Comparison of ENCODE assay signal across 12 mouse cellular contexts in genomic region chr9:62817828-62818614, GRCm38 (mm10). TPM values are rescaled to one million over a fixed set of nuclear protein-coding genes. Genes with fewer than 3 reads are reported as not detected.
DNase-seq lines count a peak whose midpoint lies in the region; ATAC-seq and TF ChIP-seq lines count a peak whose summit lies in the region.
"Had no signal": no experiment of that assay in that cellular context is flagged by ENCODE, and none has a peak within 500 bp of the region (broad histone marks: within the 10 kb centered on the region; RNA-seq: fewer than 3 reads in every experiment).

No protein-coding gene starts in this region.

- no peak overlapping the region for H3K4me3 ChIP-seq in heart, embryonic 11.5 days (ENCODE audit: low read depth, low read length)
- H3K4me3 ChIP-seq in lung, postnatal 0 days (ENCODE audit: low read depth, low read length) = no peak overlapping the region
- no peak overlapping the region for H3K4me3 ChIP-seq in left cerebral cortex, adult 2 months
- H3K4me3 ChIP-seq: layer of hippocampus, adult 2 months; neural tube, embryonic 15.5 days had no signal

- ATAC-seq in heart, embryonic 11.5 days (replicated peaks; ENCODE audit: insufficient number of reproducible peaks, low FRiP score, low TSS enrichment) = no peak
- peak; percentile 47 for ATAC-seq in Patski
- no peak for ATAC-seq in lung, postnatal 0 days

- no peaks in the 10 kb centered on the region for H3K27me3 ChIP-seq in heart, embryonic 11.5 days (ENCODE audit: control insufficient read depth, insufficient read depth, low read length)
- no peaks in the 10 kb centered on the region for H3K27me3 ChIP-seq in Patski
- H3K27me3 ChIP-seq in lung, postnatal 0 days (replicated peaks; ENCODE audit: insufficient read depth, low read length) = no peaks in the 10 kb centered on the region
- H3K27me3 ChIP-seq: neural tube, embryonic 15.5 days had no signal

- intact Hi-C loops in heart, postnatal 25 days (cut with DNase I) = no loop called here
- intact Hi-C loops in left cerebral cortex, adult 2 months (cut with DNase I) = no loop called here

- no peak for TF ChIP-seq EP300 in lung, postnatal 0 days (IDR thresholded peaks at IDR 0.05)

- POLR2A ChIA-PET in Patski (lab: Charles Lee) = no interaction called here

- TF ChIP-seq CTCF in Patski (IDR thresholded peaks at IDR 0.05) = no peak
- no peak for TF ChIP-seq CTCF in lung, postnatal 0 days (IDR thresholded peaks at IDR 0.05)
- TF ChIP-seq CTCF in left cerebral cortex, adult 2 months (IDR thresholded peaks at IDR 0.05) = no peak

- in situ Hi-C loops in Patski (cut with MboI; ENCODE audit: low pct_unique_long_range_greater_than_20kb) = no loop called here

- H3K9ac ChIP-seq in heart, embryonic 11.5 days (ENCODE audit: low read depth, low read length) = no peak overlapping the region
- no peak overlapping the region for H3K9ac ChIP-seq in lung, postnatal 0 days (replicated peaks; ENCODE audit: low read depth)
- H3K9ac ChIP-seq: neural tube, embryonic 15.5 days had no signal

- peaks cover 4% of the 10 kb centered on the region; the same call in 1 of the 2 replicates for H3K4me1 ChIP-seq in heart, embryonic 11.5 days (ENCODE audit: control insufficient read depth, insufficient read depth, low read length)
- no peaks in the 10 kb centered on the region for H3K4me1 ChIP-seq in lung, postnatal 0 days (ENCODE audit: insufficient read depth, low read depth, low read length)

- no peak for DNase-seq in heart, postnatal 25 days (ENCODE audit: low spot score)
- DNase-seq in 3134 (ENCODE audit: extremely low read depth, insufficient read length, low spot score) = peak; percentile 52
- DNase-seq in Patski (ENCODE audit: low read depth, low spot score) = no peak
- DNase-seq in lung, postnatal 0 days (ENCODE audit: low spot score) = peak; percentile 42
- no peak for DNase-seq in embryo, embryonic 11 days
- DNase-seq in frontal cortex, postnatal 25 days (ENCODE audit: low spot score in 2 of 2) = no peak
- DNase-seq in left cerebral cortex, adult 2 months (ENCODE audit: extremely low spot score in 1 of 2, low spot score in 2 of 2) = no peak
- DNase-seq: thymus, adult 18-20 months had no signal

- CTCF ChIA-PET in Patski (lab: Charles Lee) = interaction anchor here (0.9 to 1.4 kb wide), 3 partner anchors 11 to 293 kb away, joined by 3 to 8 read pairs (median 5); no protein-coding TSS in a partner anchor

- no peak overlapping the region for H3K4me2 ChIP-seq in heart, embryonic 11.5 days
- no peak overlapping the region for H3K4me2 ChIP-seq in lung, postnatal 0 days (replicated peaks; ENCODE audit: low read depth, low read length)
- H3K4me2 ChIP-seq: neural tube, embryonic 15.5 days had no signal

- no peaks in the 10 kb centered on the region for H3K9me3 ChIP-seq in heart, embryonic 11.5 days (replicated peaks; ENCODE audit: control insufficient read depth, low read length)
- no peaks in the 10 kb centered on the region for H3K9me3 ChIP-seq in lung, postnatal 0 days (ENCODE audit: low read length)
- H3K9me3 ChIP-seq: neural tube, embryonic 15.5 days had no signal

- H3K27ac ChIP-seq in heart, embryonic 11.5 days (ENCODE audit: low read depth, low read length) = peak overlapping the region; percentile 7; the same call in 1 of the 2 replicates
- H3K27ac ChIP-seq in lung, postnatal 0 days (ENCODE audit: low read length) = no peak overlapping the region
- H3K27ac ChIP-seq in left cerebral cortex, adult 2 months = no peak overlapping the region
- H3K27ac ChIP-seq: macrophage; neural tube, embryonic 15.5 days had no signal

- WGBS in heart, embryonic 11.5 days (ENCODE audit: insufficient replicate concordance) = 62% methylated on average over 4 of the region's 4 CpGs
- WGBS in lung, postnatal 0 days = 62% methylated on average over 4 of the region's 4 CpGs

- H3K36me3 ChIP-seq in heart, embryonic 11.5 days (ENCODE audit: control insufficient read depth, insufficient read depth, low read length) = no peaks in the 10 kb centered on the region
- no peaks in the 10 kb centered on the region for H3K36me3 ChIP-seq in lung, postnatal 0 days (ENCODE audit: insufficient read depth, low read length)
- H3K36me3 ChIP-seq: neural tube, embryonic 15.5 days had no signal

RNA-seq across cellular contexts. Expression of gene Fem1b, which starts 6.3 kb away (rescaled TPM):
- 22.1 and 25.0 TPM in 2 replicates for polyA plus RNA-seq in heart, embryonic 11.5 days (2014; fragmentation: Nextera tagmentation; extraction: Ambion mirVana)
- total RNA-seq in heart, postnatal 25 days (2021) = 10 to 100 TPM; 18.2 to 20.6 TPM
- 34.6 TPM for polyA plus RNA-seq in Patski (2021)
- polyA plus RNA-seq in lung, postnatal 0 days (2015; fragmentation: Nextera tagmentation; extraction: Ambion mirVana) = 9.2 and 10.8 TPM in 2 replicates
- total RNA-seq in left cerebral cortex, adult 2 months (2021) = 100 to 1,000 TPM; 104 to 107 TPM

RNA-seq across cellular contexts. Expression of gene Cln6, which starts 20.6 kb away (rescaled TPM):
- polyA plus RNA-seq in heart, embryonic 11.5 days (2014; fragmentation: Nextera tagmentation; extraction: Ambion mirVana) = 17.9 and 21.0 TPM in 2 replicates
- 10 to 100 TPM; 18.0 to 19.7 TPM for total RNA-seq in heart, postnatal 25 days (2021)
- 41.0 TPM for polyA plus RNA-seq in Patski (2021)
- 19.1 and 20.3 TPM in 2 replicates for polyA plus RNA-seq in lung, postnatal 0 days (2015; fragmentation: Nextera tagmentation; extraction: Ambion mirVana)
- 10 to 100 TPM; 10.0 to 11.9 TPM for total RNA-seq in left cerebral cortex, adult 2 months (2021)

RNA-seq across cellular contexts. Expression of gene Calml4, which starts 39.9 kb away (rescaled TPM):
- polyA plus RNA-seq in heart, embryonic 11.5 days (2014; fragmentation: Nextera tagmentation; extraction: Ambion mirVana) = 0.24 and 0.79 TPM in 2 replicates
- total RNA-seq in heart, postnatal 25 days (2021) = 1 to 10 TPM; 1.3 to 1.7 TPM
- 5.2 TPM for polyA plus RNA-seq in Patski (2021)
- polyA plus RNA-seq in lung, postnatal 0 days (2015; fragmentation: Nextera tagmentation; extraction: Ambion mirVana) = 19.7 and 20.6 TPM in 2 replicates
- 1 to 10 TPM in 1 of 2 experiments, under 1 TPM in 1; 0.75 to 1.1 TPM for total RNA-seq in left cerebral cortex, adult 2 months (2021)

Comparison
In these comparisons a context has a peak if more than half of its experiments do, and no peak if none do; other contexts are left out.
1. DNase-seq: peak in 3134 (single experiment) and lung, postnatal 0 days (single experiment); none in heart, postnatal 25 days (single experiment), Patski (single experiment), embryo, embryonic 11 days (single experiment), frontal cortex, postnatal 25 days (0 of 2) and left cerebral cortex, adult 2 months (0 of 2).